Mouse (Mus musculus) hindbrain, embryonic 12.5 days (tissue): ENCODE data around the gene Mcpt9. TPM values are rescaled to one million over a fixed set of nuclear protein-coding genes. Genes with fewer than 3 reads are reported as not detected.
"Not testable (repeated sequence)": the region's sequence is repeated elsewhere in the genome, so short reads cannot be mapped to it uniquely, and the experiment has no call there.

Experiments
- ATAC-seq: fragments of 200-750 bp; cut with Nextera tagmentation; 2 replicates; pipeline ENCODE4 v1.8.0; 2017; ENCODE audit warnings: moderate TSS enrichment; ENCODE audit not compliant: low FRiP score
- H3K27ac ChIP-seq: fragments of 300-500 bp; sonication (generic); 2 replicates; pipeline ENCODE4 v1.5.1; 2016; ENCODE audit warnings: mild to moderate bottlenecking
- H3K27me3 ChIP-seq: fragments of 300-500 bp; sonication (generic); 2 replicates; pipeline ENCODE4 v1.6.1; 2016; ENCODE audit warnings: mild to moderate bottlenecking
- H3K36me3 ChIP-seq: fragments of 300-500 bp; sonication (generic); 2 replicates; pipeline ENCODE4 v1.6.1; 2016; ENCODE audit warnings: mild to moderate bottlenecking
- H3K4me1 ChIP-seq: fragments of 300-500 bp; sonication (generic); 2 replicates; pipeline ENCODE4 v1.6.1; 2016
- H3K4me2 ChIP-seq: fragments of 300-500 bp; sonication (generic); replicated peaks from 2 replicates; pipeline ENCODE4 v1.6.1; 2016; ENCODE audit warnings: mild to moderate bottlenecking
- H3K4me3 ChIP-seq: fragments of 300-500 bp; sonication (generic); 2 replicates; pipeline ENCODE4 v1.5.1; 2016; ENCODE audit warnings: mild to moderate bottlenecking
- H3K9ac ChIP-seq: fragments of 300-500 bp; sonication (generic); 2 replicates; pipeline ENCODE4 v1.6.1; 2016; ENCODE audit warnings: mild to moderate bottlenecking, moderate library complexity
- H3K9me3 ChIP-seq: fragments of 300-500 bp; sonication (generic); replicated peaks from 2 replicates; pipeline ENCODE4 v1.6.1; 2016; ENCODE audit warnings: mild to moderate bottlenecking
- WGBS: fragments of 180-500 bp; shearing (Covaris S2); methylation state at CpG from one replicate; pipeline ENCODE4 v1.1.7; 2016; 5-methylcytosine and 5-hydroxymethylcytosine counted together
- polyA plus RNA-seq: library from polyadenylated mRNA; unstranded; fragments of >200 nt; fragmentation: Nextera tagmentation; extraction: Ambion mirVana; gene quantifications from 2 replicates; pipeline ENCODE4 v1.2.1, GENCODE M21; 2016

Gene Mcpt9
- polyA plus RNA-seq: not detected in 2 replicates

DNA sequence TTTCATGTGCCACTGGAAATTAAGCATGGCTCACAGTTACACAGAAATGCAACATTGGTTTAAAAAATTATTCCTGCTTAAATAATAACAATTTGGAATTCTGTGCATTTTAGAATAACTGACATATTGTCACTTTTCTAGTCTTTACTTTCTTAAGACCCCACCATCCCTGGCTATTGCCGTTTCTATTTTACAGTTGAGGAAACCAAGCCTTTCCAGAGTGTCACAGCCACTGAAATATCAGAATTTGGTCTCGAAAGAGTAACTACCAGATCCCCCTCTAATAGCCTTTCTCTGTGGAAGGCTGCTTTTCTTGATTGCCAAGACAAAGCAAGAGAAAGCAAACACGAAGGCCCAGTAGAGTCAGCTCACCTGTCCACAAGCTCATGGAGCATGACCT lies at the start of gene Mcpt9:
Gene Mcpt9 (minus strand): TSS at position 101 of the 400 bp plus-strand sequence.
- not testable (repeated sequence) for H3K9ac ChIP-seq, H3K27me3 ChIP-seq, H3K9me3 ChIP-seq, ATAC-seq, H3K4me1 ChIP-seq, H3K4me3 ChIP-seq, H3K36me3 ChIP-seq, H3K4me2 ChIP-seq, H3K27ac ChIP-seq
- 81% methylated on average over 3 of the region's 3 CpGs for WGBS

DNA sequence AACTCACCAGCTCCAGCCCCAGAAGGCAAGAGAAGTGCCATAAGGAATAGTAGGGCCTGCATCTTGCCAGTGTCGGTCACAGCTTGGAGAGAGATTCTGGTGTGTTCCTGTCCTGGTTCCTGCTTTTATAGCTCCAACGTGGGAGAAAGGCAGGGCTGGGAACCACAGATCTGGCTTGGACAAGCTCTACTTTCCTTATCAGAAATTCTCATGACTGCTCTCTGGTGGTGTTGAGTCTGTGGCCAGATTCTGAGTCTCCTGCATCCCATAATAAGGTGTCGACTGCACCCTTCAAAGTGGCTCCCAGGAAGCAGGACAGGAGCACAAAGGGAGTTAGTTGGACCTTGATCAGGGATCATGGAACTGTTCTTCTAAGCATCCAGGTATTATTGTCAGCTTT lies 31.9 kb upstream of the Mcpt9 start, which contains the start of gene Mcpt4:
Gene Mcpt4 (minus strand): TSS at position 101 of the 400 bp plus-strand sequence.
- H3K9me3 ChIP-seq, H3K9ac ChIP-seq, H3K4me3 ChIP-seq, H3K36me3 ChIP-seq, ATAC-seq, H3K27me3 ChIP-seq, H3K27ac ChIP-seq, H3K4me2 ChIP-seq, H3K4me1 ChIP-seq: not testable (repeated sequence)
- WGBS: 89% methylated on average over 3 of the region's 3 CpGs

DNA sequence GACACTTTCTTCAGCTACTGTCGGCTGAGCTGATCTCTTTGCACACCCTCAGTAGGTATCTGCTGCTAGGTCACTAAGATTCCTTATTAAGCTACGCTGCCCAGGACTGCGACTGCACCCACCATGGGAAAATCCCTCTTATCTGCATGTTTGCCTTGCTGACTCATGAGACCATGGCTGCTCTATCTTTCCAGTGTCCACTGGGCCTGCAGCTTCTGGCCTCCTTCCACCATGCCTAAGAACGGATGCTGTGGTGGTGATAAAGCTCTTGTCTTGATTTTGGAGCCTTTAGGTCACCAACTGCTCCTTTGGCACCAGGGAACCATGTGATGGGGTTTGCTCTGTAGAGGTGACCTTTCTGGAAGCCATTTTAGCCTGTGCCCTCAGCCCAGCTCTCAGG lies 27.4 kb upstream of the Mcpt9 start:
- Histone ChIP-seq H3K4me2 (no peak overlapping the region), H3K27me3 (no peaks in the 10 kb centered on the region), H3K4me1 (no peaks in the 10 kb centered on the region), H3K9me3 (no peaks in the 10 kb centered on the region), H3K9ac (no peak overlapping the region), H3K36me3 (no peaks in the 10 kb centered on the region), H3K27ac (no peak overlapping the region), H3K4me3 (no peak overlapping the region)
- 86% methylated on average over 4 of the region's 4 CpGs for WGBS
- ATAC-seq: no peak

DNA sequence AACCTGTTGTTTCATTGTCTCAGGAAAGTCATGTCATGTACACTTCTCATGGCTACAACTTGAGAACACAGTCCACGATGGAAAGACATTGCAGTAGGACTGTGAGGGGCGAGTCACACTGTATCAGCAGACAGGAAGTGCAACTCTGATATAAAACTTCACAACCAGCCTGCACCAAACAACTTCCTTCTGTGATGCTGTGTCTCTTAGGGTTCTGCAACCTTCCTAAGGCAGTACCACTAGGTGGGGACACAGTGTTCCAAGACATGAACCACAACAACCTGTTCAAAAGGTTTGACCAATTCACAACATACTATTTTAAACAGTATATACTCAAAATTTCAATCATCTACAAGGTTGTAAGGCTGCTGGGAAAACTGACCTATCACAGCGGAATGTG lies 25.1 kb upstream of the Mcpt9 start:
- no peak overlapping the region for H3K4me2 ChIP-seq
- no peaks in the 10 kb centered on the region for H3K36me3 ChIP-seq
- no peak for ATAC-seq
- H3K27me3 ChIP-seq: no peaks in the 10 kb centered on the region
- no peak overlapping the region for H3K27ac ChIP-seq
- 79% methylated on average over 3 of the region's 3 CpGs for WGBS
- no peak overlapping the region for H3K9ac ChIP-seq
- no peaks in the 10 kb centered on the region for H3K9me3 ChIP-seq
- H3K4me1 ChIP-seq: no peaks in the 10 kb centered on the region
- H3K4me3 ChIP-seq: no peak overlapping the region

DNA sequence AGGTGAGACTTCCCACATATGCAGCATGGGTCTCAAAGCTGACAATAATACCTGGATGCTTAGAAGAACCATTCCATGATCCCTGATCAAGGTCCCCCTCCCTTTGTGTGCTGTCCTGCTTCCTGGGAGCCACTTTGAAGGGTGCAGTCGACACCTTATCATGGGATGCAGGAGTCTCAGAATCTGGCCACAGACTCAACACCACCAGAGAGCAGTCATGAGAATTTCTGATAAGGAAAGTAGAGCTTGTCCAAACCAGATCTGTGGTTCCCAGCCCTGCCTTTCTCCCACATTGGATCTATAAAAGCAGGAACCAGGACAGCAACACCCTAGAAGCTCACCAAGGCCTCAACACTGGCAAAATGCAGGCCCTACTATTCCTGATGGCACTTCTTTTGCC lies 11.5 kb upstream of the Mcpt9 start, which contains the start of gene Mcpt2:
Gene Mcpt2 (plus strand): TSS at position 250 of the 400 bp plus-strand sequence.
- not testable (repeated sequence) for H3K27ac ChIP-seq, H3K27me3 ChIP-seq, ATAC-seq, H3K4me1 ChIP-seq, H3K4me2 ChIP-seq, H3K9ac ChIP-seq, H3K36me3 ChIP-seq, H3K9me3 ChIP-seq, H3K4me3 ChIP-seq
- 72% methylated on average over 1 of the region's 1 CpGs for WGBS

DNA sequence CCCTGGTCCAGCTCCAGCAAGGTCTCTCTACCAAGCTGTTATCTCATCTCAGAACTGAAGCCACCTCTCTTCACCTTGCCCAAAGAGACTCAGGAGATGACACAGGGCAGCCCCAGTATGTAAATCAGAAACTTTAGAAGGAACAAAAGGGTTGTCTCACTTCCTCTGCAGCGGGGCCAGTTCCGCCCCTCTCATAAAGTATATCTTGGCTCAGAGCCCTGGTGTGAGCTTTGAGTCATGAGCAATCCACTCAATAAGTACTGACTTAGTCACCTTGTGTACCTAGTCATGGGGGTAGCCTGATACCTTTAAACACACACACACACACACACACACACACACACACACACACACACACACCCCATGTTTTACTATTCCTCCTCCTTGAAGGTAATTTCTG lies 4.1 kb upstream of the Mcpt9 start:
- ATAC-seq: no peak
- H3K4me1 ChIP-seq: no peaks in the 10 kb centered on the region
- no peaks in the 10 kb centered on the region for H3K36me3 ChIP-seq
- H3K9me3 ChIP-seq: no peaks in the 10 kb centered on the region
- no peak overlapping the region for H3K9ac ChIP-seq
- no peak overlapping the region for H3K27ac ChIP-seq
- H3K27me3 ChIP-seq: no peaks in the 10 kb centered on the region
- H3K4me3 ChIP-seq: no peak overlapping the region
- no peak overlapping the region for H3K4me2 ChIP-seq
- WGBS: 84% methylated on average over 2 of the region's 2 CpGs

DNA sequence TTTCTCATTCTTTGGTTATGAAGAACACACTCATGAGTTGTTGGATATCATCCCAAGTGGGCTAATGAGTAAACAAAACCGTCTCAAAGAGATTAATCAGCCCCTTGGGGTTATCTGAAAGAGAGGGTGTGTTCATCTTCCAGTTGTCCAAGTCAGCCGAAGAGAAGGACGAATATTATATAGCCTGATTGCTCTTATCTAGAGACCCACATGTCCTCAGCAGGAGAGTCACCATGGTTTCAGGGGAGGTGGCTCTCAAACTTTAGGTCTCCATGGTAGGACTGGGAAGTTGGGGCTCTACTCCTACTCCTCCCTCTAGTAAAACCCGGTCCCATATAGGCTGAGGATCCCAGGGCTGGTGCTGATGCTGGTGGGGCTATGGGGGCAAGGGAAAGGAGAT lies 9.0 kb downstream of the Mcpt9 start:
- H3K4me3 ChIP-seq, H3K9ac ChIP-seq, H3K27ac ChIP-seq, ATAC-seq, H3K4me1 ChIP-seq, H3K36me3 ChIP-seq, H3K4me2 ChIP-seq, H3K9me3 ChIP-seq, H3K27me3 ChIP-seq: not testable (repeated sequence)
- 78% methylated on average over 4 of the region's 4 CpGs for WGBS

DNA sequence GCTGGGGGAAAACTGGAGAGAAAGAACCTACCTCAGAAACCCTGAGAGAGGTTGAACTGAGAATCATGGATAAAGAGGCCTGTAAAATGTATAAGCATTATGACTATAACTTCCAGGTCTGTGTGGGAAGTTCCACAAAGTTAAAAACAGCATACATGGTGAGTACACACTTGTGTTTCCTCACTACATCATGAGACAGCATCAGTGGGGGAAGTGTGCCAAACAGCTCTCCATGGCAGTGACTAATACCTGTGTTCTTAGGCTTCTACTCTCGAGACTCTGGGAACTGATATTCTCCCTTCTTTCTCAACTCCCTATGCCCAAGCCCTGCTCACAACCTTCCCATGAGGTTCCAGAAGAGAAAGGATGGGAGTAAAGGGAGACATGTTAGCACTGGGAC lies 10.8 kb downstream of the Mcpt9 start:
- Histone ChIP-seq H3K4me1 (no peaks in the 10 kb centered on the region), H3K4me2 (no peak overlapping the region), H3K36me3 (no peaks in the 10 kb centered on the region), H3K27me3 (no peaks in the 10 kb centered on the region), H3K9ac (no peak overlapping the region), H3K9me3 (no peaks in the 10 kb centered on the region), H3K4me3 (no peak overlapping the region), H3K27ac (no peak overlapping the region)
- ATAC-seq: no peak
- WGBS: 74% methylated on average over 1 of the region's 1 CpGs

DNA sequence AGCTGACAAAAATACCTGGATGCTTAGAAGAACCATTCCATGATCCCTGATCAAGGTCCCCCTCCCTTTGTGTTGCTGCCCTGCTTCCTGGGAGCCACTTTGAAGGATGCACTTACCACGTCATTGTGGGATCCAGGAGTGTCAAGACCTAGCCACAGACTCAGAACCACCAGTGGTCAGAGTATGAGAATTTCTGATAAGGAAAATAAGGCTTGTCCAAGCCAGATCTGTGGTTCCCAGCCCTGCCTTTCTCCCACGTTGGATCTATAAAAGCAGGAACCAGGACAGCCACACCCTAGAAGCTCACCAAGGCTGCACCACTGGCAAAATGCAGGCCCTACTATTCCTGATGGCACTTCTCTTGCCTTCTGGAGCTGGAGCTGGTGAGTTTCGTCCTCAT lies 12.6 kb downstream of the Mcpt9 start, which contains the start of gene Mcpt1:
Gene Mcpt1 (plus strand): TSS at position 301 of the 400 bp plus-strand sequence.
- not testable (repeated sequence) for H3K4me3 ChIP-seq, H3K36me3 ChIP-seq, ATAC-seq, H3K27ac ChIP-seq, H3K9me3 ChIP-seq, H3K4me1 ChIP-seq, H3K4me2 ChIP-seq, H3K9ac ChIP-seq, H3K27me3 ChIP-seq
- WGBS: 76% methylated on average over 3 of the region's 3 CpGs

DNA sequence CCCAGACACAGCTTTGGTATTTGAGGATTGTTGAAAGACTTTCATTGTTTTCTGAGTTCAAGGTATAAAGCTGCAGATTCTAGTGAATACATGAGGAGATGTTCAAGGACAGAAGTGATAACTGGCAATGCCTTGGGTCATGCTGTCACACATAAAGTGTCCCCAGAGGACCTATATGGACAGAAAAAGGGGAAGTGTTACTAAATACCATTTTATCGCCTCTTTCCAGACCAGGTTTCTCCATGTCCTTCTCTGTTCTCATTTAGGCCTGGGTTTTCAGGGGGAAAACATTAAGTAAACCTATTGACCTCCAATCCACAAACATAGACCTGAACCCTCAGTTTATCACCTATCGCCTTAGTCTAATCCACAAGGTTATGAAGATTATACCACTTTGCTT lies 16.4 kb downstream of the Mcpt9 start:
- Histone ChIP-seq H3K9ac (no peak overlapping the region), H3K27me3 (no peaks in the 10 kb centered on the region), H3K27ac (no peak overlapping the region), H3K4me1 (no peaks in the 10 kb centered on the region), H3K4me3 (no peak overlapping the region), H3K36me3 (no peaks in the 10 kb centered on the region), H3K9me3 (no peaks in the 10 kb centered on the region), H3K4me2 (no peak overlapping the region)
- ATAC-seq: no peak
- WGBS: 94% methylated on average over 2 of the region's 2 CpGs

DNA sequence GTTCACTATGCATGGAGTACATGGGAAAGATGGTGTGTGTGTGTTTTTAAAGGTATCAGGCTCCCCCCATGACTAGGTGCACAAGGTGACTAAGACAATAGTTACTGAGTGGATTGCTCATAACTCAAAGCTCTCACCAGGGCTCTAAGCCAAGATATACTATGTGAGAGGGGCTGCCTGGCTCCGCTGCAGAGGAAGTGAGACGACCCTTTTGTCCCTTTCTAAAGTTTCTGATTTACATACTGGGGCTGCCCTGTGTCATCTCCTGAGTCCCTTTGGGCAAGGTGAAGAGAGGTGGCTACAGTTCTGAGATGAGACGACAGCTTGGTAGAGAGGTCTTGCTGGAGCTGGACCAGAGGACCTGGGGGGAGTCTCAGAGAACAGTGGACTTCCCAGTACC lies 17.1 kb downstream of the Mcpt9 start:
- WGBS: 68% methylated on average over 3 of the region's 3 CpGs
- Histone ChIP-seq H3K4me2 (no peak overlapping the region), H3K27ac (no peak overlapping the region), H3K9me3 (no peaks in the 10 kb centered on the region; the same call in 1 of the 2 replicates), H3K9ac (no peak overlapping the region), H3K36me3 (no peaks in the 10 kb centered on the region), H3K4me1 (no peaks in the 10 kb centered on the region), H3K27me3 (no peaks in the 10 kb centered on the region), H3K4me3 (no peak overlapping the region)
- ATAC-seq: no peak

DNA sequence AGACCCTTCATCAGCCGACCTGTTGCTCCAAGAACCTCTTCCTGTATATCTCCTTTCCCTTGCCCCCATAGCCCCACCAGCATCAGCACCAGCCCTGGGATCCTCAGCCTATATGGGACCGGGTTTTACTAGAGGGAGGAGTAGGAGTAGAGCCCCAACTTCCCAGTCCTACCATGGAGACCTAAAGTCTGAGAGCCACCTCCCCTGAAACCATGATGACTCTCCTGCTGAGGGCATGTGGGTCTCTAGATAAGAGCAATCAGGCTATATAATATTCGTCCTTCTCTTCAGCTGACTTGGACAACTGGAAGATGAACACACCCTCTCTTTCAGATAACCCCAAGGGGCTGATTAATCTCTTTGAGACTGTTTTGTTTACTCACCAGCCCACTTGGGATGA lies 42.8 kb downstream of the Mcpt9 start:
- not testable (repeated sequence) for H3K27me3 ChIP-seq, ATAC-seq
- 80% methylated on average over 2 of the region's 3 CpGs for WGBS

More for the DNA sequence above, 42.8 kb downstream of the Mcpt9 start:
- not testable (repeated sequence) for H3K4me1 ChIP-seq, H3K36me3 ChIP-seq, H3K9ac ChIP-seq, H3K4me2 ChIP-seq, H3K9me3 ChIP-seq, H3K4me3 ChIP-seq, H3K27ac ChIP-seq
